Mouse (Mus musculus): ENCODE data around the gene Ccnyl1.

The Ccnyl1 gene

GRCm38 (mm10) chr1:64701780-64702179, 11.5 kb downstream of the Ccnyl1 start:
- no peak for DNase-seq (ENCODE audit: low read depth)

- DNase-seq (ENCODE audit: low read depth): peak; percentile 82
Measured at GRCm38 (mm10) chr1:64705230-64705629, 15.0 kb downstream of the Ccnyl1 start.

- DNase-seq (ENCODE audit: low read depth): no peak
Measured at GRCm38 (mm10) chr1:64706610-64707009, 16.4 kb downstream of the Ccnyl1 start.

- peak; percentile 58 for DNase-seq (ENCODE audit: low read depth)
Measured at GRCm38 (mm10) chr1:64709891-64710290, 19.6 kb downstream of the Ccnyl1 start.

- DNase-seq (ENCODE audit: low read depth): no peak
Measured at GRCm38 (mm10) chr1:64712006-64712760, 21.9 kb downstream of the Ccnyl1 start.

GRCm38 (mm10) chr1:64715458-64715857, 25.2 kb downstream of the Ccnyl1 start:
- DNase-seq (ENCODE audit: low read depth): no peak

- no peak for DNase-seq (ENCODE audit: low read depth)
Measured at GRCm38 (mm10) chr1:64716589-64717304, 26.5 kb downstream of the Ccnyl1 start.

- DNase-seq (ENCODE audit: low read depth): peak; percentile 41
Measured at GRCm38 (mm10) chr1:64717504-64717903, 27.2 kb downstream of the Ccnyl1 start.

- DNase-seq (ENCODE audit: low read depth): no peak
Measured at GRCm38 (mm10) chr1:64721034-64721587, 30.9 kb downstream of the Ccnyl1 start.

- DNase-seq (ENCODE audit: low read depth): no peak
Measured at GRCm38 (mm10) chr1:64730046-64730445, 39.8 kb downstream of the Ccnyl1 start.

GRCm38 (mm10) chr1:64731341-64732020, 41.2 kb downstream of the Ccnyl1 start:
- DNase-seq (ENCODE audit: low read depth): no peak

- DNase-seq (ENCODE audit: low read depth): no peak
Measured at GRCm38 (mm10) chr1:64732161-64732560, 41.9 kb downstream of the Ccnyl1 start.

- no peak for DNase-seq (ENCODE audit: low read depth)
Measured at GRCm38 (mm10) chr1:64732637-64733200, 42.5 kb downstream of the Ccnyl1 start.

GRCm38 (mm10) chr1:64733453-64734245, 43.4 kb downstream of the Ccnyl1 start:
- no peak for DNase-seq (ENCODE audit: low read depth)

- DNase-seq (ENCODE audit: low read depth): no peak
Measured at GRCm38 (mm10) chr1:64734771-64735750, 44.8 kb downstream of the Ccnyl1 start.

- peak; percentile 68 for DNase-seq (ENCODE audit: low read depth)
Measured at GRCm38 (mm10) chr1:64735781-64736680, 45.8 kb downstream of the Ccnyl1 start.

- DNase-seq (ENCODE audit: low read depth): no peak
Measured at GRCm38 (mm10) chr1:64736681-64737501, 46.6 kb downstream of the Ccnyl1 start.

- DNase-seq (ENCODE audit: low read depth): peak; percentile 81
Measured at GRCm38 (mm10) chr1:64737502-64738179, 47.4 kb downstream of the Ccnyl1 start, which contains the start of gene Fzd5. Fzd5 (minus strand) TSS chr1:64737751.
